Mouse (Mus musculus) cerebellum, postnatal 14 days (tissue): ENCODE measurements around the gene D17H6S53E.

Experiments used
- DNase-seq, 2 experiments: peaks; one replicate each; pipeline ENCODE4 v3.0.0; 2021; ENCODE audit warnings: mixed read lengths in 2 of 2

Gene D17H6S53E

DNA sequence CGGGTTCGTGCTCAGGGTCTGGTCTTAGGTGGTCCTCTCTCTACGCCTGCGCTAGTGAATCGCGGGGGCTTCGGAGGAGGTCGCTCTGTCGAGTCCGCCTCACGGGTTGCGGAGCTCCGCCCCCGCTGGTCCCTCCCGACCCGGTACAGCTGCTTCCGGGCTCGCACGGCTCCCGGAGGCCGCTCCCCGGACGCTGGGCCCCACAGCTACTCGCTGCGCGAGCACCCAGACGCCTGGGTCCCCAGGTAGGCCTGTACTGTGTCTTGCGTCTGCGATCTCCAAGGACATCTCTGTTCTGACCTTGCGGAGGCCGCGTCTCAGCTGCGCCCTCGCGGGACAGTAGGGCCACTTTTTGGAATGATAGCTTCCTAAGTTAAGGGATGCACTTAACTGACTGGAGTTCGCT is at the start of gene D17H6S53E:
Gene D17H6S53E, plus strand, starts transcription at position 168 of the 406 bp plus-strand sequence.
- DNase-seq: peak; percentile 72 to 79

DNA sequence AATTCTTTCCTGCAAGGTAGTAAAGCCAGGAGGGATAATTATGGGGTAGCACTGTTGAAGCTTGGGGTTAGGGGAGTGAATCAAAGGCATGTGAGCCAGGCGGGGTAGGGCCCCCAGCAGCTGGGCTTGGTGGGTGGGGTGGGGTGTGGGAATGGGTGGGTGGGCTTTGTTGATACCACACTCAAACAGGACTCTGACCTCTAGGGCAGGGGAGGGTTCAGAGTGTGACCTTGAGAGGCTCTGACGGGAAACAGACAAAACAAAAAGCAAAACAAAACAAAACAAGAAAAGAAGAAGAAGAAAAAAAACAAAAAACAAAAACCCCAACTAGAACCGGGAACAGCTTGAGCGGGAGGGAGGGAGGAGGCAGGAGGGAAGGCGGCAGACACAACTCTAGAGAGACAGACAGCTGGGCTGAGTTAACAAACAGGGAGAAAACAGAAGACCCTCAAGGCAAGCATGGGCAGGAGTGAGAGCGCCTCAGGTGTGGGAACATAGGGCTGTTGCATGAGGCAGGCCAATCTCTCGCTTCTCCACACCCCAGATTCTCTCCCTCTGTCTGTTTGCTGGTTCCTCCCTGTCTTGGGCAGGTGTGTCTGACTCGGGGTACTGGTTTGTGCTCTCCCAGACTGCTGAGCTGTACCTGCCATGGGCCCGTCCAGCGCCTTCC is 49.5 kb upstream of the D17H6S53E start, which contains the start of gene Ly6g6e:
Gene Ly6g6e, plus strand, starts transcription at position 396 of the 670 bp plus-strand sequence.
- DNase-seq: no peak

DNA sequence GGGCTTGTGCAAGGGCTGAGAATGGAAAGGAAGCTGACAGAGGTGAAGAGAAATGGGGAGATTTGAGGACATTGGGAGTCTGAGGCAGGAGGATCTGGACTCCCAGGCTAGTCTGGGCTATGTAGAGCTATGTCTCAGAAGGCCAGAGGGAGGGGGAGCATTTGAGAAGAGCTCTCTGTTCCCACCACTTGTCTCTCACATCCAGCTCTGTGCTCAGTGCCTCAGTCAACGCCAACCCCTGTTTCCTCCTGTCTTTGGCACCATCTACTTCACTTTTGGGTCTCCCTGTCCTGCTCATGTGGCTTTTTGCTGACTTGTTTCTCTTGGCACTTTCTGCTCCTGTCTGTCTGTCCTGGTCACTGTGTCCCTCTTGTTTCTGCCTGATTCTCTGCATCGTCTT is 48.9 kb upstream of the D17H6S53E start:
- peak in 1 of 2 experiments; percentile 33 for DNase-seq

DNA sequence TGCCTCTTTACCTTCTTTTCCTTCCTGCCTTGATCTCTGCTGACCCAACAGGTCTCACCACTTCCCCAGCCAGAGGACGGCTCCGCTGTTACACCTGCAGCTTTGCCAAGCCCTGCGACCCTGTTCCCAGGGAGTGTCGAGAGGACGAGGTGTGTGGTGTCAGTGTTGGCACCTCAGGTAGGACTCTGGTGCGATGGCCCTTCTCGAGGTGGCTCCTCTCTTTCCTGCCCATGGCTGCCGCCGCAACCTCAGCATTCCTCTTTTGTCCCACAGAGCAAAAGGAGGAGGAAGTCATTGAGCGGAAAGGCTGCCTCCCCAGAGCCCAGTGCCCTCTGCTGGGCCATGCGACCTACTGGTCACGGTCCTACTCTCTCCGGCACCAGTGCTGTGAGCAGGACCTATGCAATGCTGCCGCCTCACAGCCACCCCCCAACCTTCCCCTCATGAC is 48.4 kb upstream of the D17H6S53E start, which contains the start of gene Ly6g6d:
Gene Ly6g6d, minus strand, starts transcription at position 280 of the 448 bp plus-strand sequence.
- peak; percentile 40 to 54 for DNase-seq

DNA sequence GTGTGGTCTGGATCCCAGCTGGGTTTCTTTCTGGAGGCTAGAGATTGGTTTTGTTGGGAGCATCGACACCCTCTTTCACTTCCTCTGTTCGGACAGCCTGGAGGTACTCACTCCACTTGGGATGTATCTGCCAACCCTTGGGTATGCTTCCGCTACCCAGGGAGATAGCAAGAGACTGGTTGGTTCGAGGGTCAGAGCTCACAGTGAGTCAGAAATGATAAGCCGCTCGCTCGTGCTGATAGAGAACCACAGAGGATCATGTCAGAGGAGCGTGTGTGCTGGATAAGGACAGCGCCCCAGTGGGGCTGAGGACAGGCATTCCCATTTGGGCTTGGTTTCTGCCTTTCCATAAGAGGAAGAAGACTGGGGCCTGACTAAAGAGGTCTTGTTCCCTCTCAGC is 46.4 kb upstream of the D17H6S53E start:
- no peak for DNase-seq

DNA sequence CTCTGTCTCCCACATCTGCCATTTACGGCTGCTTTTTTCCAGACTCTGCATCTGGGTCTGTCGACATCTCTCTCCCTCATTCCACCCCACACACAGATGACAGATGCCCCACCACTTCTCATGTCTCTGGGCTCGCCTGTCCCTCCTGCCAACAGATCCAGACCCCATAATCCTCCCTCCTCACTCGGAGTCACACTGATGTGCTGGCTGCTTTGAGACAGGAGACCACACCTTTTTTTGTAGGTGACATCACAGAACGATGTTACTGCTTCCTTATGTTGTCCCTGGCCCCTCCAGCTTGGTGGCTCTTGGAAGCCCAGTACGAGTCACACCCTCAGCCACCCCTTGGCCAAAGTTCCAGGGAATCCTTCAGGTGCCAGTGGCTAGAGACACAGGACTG is 45.9 kb upstream of the D17H6S53E start:
- no peak for DNase-seq

DNA sequence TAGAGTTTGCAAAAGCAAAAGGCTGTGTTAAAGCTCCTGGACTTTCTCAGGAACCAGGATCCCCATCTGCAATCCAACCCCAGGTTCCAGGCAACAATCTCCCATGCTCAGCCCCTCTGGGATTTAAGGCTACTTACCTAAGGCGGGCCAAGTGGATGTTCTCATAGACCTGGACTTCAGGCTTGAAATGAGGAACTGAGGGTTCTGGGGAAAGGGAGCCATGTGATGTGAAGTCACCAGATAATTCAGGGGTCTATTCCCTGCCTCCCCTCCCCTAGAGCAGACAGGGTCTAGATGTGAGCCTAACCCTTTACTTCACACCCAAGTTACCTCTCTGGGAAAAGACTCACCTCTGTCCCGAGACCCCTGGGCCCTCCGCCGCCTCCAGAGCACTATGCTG is 45.5 kb upstream of the D17H6S53E start:
- DNase-seq: no peak

DNA sequence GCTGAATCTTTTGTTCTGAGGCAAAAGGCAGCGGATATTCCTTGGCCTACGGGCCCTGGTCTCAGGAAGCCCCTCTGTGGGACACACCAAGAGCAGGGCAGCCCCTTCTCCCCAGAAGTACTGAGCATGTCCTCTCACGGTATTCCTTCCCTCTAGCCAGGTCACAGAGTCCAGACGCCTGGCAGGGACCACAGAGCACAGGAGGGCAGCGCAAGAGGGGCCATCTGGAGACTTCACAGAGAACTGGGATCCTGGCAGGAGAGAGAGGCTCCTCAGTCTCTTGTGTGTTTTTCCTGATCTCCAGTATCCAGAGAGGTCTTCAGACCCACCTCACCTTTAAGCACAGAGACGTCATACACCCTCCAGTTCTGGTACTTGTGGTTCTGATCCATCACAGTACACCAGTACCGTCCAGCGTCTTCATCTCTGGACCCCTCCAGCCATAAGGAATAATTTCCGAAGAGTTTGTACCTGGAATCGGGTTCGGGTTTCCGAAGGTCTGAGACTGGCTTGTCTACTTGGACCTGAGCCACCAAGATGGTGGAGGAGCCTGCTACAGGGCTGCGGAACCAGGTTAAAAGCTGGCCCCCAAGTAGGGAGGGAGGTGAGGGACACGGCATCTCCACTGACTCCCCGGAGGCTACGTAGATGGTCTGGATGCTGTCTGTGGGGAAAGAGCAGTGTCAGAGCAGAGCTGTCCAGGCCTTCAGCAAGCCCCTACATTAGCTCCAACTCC is 43.2 kb upstream of the D17H6S53E start:
- peak; percentile 61 to 75 for DNase-seq

DNA sequence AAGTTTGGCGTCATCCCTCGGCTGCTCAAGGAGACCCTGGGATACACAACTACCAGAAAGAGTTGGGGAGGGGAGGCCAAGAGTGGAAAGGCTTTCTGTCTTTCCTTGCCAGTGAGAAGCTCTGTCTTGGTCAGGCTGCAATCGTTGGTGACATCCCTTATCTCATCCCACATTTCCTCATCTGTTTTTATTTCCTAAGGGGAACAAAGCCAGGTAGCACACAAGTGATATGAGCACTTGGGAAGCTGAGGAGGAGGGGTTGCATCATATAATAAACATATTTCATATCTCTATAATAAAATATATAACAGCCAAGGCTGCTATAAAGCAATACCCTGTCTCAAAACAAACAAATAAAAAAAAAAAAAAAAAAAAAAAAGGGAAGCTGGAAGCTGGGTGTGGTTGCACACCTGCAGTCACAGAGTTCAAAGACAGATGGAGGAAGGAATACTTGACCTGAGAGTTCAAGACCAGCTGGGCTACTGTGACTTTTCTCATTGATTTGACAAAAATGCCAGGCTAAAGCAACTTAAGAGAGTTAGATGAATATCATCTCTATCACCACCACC is 42.2 kb upstream of the D17H6S53E start:
- no peak for DNase-seq

DNA sequence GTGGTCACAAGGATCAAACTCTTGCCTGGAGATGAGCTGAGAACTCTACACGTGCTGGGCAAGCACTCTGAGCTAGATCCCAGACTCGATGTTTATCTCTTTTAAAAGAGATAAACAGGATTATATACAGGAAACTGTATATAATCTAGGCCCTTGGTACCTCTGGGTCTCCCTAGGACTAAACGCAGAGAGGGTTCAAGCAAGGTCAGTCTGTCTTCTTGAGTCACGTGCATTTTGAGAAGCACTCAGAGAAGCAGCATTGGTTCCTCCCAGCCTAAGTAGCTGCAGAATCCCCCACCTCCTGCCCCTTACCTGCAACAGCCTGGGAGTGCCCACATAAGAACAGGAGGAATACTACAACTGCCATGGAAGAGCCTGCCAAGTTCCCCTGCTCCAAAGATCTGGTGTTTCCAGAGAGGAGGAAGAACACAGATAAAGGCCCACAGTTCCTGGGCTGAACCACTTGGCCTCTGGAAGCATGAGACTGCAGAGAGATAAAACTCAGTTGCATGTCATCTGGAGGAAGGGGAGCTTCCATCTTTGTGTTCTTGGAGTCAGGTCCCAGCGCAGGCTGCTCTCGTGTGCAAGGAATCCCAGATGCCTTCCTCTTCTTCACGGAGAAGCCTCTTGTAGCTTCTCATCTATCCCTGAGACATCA is 40.8 kb upstream of the D17H6S53E start, which contains the start of gene Ly6g6f:
Gene Ly6g6f, minus strand, starts transcription at position 403 of the 658 bp plus-strand sequence.
- DNase-seq: no peak

DNA sequence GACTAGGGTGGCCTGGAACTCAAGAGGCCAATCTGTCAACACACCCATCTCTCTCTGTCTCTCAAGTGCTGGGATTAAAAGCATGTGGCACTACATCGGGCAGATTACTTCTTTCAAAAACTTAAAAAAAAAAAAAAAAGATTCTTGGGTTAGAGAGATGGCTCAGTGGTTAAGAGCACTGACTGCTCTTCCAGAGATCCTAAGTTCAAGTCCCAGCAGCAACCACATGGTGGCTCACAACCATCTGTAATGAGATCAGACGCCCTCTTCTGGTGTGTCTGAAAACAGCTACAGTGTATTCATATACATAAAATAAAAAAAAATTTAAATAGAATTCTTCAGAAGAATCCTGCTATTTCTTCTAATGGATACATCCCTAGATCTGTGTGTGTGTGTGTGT is 38.0 kb upstream of the D17H6S53E start:
- DNase-seq: peak in 1 of 2 experiments; percentile 37

DNA sequence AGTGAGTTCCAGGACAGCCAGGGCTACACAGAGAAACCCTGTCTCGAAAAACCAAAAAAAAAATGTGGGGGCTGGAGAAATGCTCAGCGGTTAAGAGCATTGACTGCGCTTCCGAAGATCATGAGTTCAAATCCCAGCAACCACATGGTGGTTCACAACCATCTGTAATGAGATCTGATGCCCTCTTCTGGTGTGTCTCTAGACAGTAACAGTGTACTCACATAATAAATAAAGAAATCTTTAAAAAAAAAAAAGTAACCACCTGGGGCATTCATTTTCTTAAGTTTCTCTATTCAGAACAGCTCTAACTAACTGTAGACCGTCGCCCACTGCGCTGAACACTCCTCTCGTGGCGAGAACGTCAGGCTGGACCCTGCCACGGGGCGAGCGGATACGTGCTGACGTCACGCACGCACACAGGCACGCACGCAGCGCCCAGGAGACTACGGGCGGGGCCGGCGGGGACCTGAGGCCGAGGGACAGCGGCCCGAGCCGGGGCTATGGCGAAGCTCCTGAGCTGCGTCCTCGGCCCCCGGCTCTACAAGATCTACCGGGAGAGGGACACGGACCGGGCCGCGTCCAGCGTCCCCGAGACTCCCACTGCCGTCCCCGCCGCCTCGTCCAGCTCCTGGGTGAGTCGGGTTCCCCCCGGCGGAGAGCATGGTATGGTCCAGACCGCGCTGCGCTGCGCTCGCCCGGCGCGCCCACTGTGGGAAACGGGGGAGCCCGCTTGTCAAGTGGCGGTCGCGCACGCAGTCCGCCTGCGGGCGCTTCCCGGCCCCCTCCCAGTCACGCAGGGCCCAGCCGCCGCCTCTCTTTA is 37.1 kb upstream of the D17H6S53E start, which contains the start of gene Abhd16a:
Gene Abhd16a, plus strand, starts transcription at position 439 of the 820 bp plus-strand sequence.
- peak; percentile 94 to 97 for DNase-seq

DNA sequence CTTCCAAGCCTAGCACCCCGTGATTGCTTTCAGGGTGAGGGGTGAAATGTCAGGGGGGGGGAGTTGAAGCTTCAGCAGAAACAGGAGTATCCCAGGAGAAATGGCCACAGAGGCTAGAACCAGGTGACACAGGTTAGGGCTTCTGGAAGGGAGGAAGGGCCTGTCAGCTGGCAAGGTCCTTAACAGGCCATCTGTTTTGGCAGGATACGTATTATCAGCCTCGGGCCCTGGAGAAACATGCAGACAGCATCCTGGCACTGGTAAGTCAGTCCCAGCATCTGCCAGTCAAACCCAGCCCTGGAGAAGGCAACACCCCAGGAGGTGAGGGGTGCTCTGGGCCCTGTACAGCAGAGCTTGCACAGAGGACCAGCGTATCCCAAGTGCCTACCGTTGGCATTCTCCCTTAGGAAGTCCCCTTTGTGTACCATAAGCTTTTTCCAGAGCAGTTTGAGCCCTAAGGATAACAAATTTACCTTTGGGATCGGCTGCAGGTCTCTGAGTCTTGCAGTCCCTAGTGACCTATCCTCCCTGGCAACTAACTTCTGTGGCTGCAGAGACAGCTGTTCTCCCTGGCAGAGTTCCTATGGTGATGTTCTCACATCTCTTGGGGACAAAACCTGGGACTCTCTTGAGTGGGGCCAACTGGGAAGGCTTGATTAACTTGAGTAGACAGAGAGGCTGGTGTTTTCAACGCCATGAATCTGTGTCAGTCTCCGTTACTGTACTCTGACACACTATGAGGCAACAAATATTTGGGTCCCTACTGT is 35.8 kb upstream of the D17H6S53E start:
- peak; percentile 84 to 89 for DNase-seq

DNA sequence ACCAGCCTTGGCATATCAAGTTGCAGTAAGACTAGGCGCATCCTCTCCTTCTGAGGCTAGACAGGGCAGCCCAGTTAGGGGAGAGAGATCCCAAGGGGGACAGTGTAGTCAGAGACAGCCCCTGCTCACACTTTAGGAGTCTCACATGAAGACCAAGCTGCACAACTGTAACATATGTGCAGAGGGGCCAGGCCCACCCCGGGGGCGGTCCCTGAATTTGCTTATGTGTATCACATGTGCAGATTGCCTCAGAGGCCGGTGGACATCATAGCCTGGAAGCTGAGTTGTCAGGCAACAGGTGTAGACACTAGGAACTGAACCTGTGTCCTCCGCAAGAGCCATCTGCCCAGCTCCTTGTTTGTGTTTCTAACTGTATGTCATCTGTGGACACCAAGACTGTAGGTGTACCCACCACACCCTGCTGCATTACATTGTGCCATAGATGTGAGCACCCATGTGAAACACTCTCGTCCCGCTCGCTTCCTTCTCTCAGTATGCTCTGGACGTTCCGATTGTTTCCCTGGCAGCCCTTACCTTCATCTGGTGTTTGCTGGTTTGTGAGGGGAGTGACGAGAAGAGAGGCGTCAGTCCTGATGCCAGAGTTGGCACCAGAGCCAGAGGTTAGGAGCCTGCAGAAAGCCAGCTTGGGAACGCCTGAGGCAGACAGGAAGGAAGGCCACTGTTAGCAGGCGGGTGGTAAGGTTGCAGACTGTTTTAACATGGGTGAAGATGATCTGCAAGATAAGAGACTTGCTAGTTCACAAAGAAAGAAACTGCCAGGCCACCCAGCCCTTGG is 33.6 kb upstream of the D17H6S53E start:
- peak in 1 of 2 experiments; percentile 45 for DNase-seq

DNA sequence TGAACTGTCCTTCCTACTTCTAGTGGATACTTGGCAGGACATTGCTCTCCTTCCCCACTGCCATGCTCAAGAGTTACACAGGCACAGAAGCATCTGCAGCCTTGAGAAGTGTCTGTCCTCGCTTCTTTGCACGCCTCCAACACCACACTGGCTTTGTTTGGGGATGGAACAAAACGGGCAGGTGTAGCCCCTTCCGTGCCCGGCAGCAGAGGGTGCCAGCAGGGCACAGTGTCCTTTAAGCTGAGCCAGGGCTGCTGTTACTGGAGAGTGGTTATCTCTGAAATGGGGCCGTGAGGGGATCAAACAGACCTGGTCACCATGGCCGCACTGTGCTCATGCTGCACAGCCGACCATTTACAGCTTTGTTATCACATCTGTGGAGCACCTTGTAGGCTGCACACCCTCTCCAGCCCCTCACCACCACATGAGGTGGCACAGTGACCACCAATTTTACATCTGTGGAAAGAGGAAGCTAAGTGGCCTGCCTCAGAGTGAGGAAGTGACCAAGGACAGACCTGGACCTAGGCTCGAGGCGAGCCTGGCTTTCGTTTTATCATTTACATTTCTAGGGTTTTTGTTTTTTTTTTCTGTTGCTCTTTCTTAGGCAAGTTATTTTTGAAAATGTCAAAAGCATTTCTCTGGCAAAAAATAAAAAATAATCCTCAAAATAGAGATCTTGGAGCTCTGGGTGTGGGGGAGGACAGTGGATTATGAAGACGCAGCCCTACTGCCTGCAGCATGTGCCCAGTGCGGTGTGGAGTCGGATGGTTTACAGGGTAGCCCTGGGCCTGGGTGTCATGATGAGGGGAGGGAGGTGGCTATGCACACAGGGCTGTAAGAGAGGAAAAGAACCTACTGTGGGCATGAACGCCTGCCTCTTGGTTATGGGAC is 31.5 kb upstream of the D17H6S53E start:
- DNase-seq: no peak

DNA sequence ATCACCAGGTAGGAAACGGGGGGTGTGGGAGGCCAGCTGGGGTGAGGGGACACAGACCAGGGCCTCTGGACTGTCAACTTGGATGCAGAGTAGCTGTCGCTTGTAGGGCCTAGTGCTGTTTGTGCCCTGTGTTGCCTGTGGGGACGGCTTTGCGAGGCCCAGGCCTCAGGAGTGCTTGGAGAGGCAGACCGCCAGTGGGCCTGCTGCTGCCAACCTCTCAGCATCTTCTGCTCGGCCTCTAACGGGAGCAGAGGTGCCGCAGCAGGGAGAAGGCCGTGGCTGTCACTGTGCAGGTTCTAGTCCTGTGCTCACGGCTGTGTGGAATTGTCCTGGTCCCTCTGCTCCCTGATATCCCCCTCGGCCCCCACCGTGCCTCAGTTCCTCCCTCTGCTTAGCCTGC is 29.6 kb upstream of the D17H6S53E start:
- DNase-seq: no peak

DNA sequence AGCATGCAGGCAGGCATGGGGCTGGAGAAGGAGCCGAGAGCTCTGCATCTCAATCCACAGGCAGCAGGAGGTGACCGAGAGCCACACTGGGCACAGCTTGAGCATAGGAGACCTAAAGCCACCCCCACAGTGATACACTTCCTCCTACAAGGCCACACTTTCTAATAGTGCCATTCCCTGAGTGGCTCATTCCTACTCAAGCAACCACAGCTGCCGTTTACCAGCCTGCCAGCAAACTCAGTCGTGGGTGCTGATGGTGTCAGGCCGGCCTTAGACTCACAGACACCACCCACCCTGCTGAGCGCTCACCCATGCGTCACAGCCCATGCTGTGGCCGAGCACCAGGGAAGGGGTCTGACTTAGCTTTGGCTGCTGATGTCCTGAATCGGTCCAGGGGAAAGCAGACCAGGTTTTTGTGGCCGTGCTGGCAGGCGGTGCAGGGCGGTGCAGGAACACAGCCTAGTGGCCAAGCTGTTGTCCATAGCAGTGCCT is 29.0 kb upstream of the D17H6S53E start:
- DNase-seq: peak; percentile 74 to 80

DNA sequence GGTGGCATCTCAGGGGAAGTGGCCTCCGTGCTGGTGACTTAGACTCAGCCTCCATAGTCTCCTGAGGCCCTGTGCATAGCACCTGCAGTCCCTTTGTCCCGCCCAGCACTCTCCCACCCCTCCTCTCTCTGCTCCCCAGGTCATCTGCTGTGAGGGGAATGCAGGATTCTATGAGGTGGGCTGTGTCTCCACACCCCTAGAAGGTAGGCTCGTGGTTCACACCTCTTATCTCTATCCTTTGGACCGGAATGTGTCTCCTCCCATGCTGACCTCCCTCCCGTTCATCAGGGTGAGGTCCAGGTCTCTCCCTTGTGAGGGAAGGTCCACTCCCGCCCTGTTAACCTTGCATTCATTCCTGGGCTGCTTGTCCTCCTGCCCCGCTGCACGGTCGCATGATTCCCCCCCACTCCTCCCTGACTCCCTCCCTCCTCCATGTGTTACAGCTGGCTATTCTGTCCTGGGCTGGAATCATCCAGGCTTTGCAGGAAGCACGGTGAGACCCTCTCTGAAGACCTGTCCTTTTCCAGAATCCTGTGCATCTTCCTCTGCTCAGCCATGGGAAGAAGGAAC is 25.9 kb upstream of the D17H6S53E start:
- no peak for DNase-seq

DNA sequence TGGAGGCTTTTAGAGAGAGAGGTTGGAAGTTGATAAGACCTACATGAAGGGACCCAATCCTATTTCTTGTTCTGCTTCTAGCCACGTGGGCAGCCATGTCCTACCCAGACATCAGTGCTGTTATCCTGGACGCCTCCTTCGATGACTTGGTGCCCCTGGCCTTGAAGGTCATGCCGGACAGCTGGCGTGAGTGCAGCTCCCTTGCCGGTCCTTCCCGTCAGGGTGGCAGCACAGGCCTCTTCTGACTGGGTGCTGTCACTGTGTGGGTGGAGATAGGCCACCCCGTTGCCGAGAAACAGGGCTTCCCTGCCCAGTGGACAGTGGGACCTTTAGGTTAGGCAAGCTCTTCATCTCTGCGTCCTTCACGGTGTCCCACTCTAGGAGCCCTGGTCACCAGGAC is 25.0 kb upstream of the D17H6S53E start:
- DNase-seq: no peak
